Mouse (Mus musculus): ENCODE data around the gene Fkbp11.

DNA sequence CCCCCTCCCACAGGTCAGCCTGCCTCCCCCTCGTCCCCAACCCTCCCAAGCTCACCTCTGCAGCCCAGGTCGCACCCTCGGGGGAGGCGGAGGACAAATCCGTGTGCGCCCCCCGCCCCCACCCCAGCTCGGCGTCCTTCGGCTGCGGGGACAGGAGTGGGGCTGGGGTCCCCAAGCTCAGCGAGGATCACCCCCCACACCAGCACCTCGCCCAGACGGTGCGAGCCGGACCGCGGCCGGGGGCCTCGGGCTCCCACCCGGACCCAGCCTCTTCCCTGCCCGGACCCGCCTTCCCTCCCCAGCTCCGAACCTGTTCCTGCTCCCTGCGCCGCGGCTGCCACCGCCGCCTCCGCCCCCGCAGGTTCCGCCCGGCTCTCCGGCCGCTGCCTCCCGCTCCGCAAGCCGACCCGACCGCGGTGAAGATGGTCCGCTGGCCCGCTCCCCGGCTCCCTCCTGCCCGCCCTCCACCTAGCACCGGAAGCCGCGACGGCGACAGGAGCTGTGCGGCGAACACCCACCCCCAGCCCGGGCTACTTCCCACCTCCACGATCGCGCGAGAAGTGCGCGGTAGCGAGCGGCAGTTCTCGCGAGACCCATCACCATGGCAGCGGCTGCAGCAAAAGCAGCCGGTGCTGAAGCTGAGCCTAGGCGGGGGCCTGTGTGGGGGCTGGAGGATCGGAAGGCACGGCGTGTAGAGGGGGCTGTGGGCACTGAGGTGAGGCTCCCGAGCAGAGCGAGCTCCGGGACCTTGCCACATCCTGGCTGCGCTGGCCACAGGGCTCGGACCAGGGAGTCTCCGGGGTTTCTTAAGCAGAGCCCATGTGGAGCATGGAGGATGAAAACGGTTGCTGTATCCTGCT, 34.9 kb upstream of the Fkbp11 start, which contains the start of gene Arf3:
- no peak; the same call in 1 of the 2 replicates for TF ChIP-seq CTCF (IDR thresholded peaks at IDR 0.05; ENCODE audit: low read depth)
- TF ChIP-seq EP300 (optimal IDR thresholded peaks at IDR 0.05): peak; percentile 100

Data from stomach, postnatal 0 days (tissue).